Mouse (Mus musculus) urinary bladder, postnatal 36 days (tissue): ENCODE measurements at regions not wholly inside any gene's neighbourhood (a gene's known extent, or its start where the extent isn't known, plus 50 kb on each side); places are given as distances from the start of the nearest gene placed in this dataset.

Experiments
- DNase-seq, 2 experiments: peaks; one replicate each; pipeline ENCODE4 v3.0.0; 2022; ENCODE audit warnings: low spot score in 2 of 2, mixed read lengths in 1 of 2

DNA sequence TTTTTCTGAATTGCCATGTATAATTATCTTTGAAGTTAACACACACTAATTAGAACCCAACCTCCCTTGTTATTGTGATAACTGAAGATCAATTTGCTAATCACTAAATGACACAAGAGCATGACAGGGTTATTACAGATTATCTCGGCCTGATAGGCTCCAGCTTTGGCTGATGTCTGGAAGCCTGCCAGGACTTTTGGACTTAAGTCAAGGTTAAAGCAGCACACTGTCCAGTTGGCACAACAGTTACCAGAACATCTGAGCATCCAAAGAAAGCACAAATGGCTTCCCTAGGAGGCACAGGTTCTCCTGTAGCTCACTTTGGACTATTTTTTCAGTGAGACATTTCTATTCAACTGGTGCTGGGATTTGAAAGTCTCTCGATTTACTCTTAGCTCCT, 475.0 kb upstream of the A730009L09Rik start:
- no peak for DNase-seq

DNA sequence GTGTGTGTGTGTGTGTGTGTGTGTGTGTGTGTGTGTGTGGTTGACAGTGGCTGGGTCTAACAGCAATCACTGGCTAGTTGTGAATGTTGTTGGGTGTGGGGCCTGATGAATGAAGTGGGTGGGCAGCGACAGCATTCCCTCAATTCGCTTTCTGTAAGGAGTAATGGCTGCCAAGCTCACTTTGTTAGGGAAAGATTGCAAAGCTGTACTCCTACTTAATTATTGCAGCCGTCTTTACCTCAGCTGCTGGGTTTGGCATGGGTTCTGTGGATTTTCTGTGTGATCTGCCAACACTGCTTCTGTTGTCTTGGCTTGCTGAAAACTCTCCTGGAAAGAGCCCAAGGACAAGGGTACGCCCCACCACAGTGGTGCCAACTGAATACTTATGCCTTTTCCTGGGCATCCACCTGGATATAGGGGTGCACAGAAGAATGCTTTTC, 472.9 kb upstream of the A730009L09Rik start:
- peak in 1 of 2 experiments; percentile 2 for DNase-seq

DNA sequence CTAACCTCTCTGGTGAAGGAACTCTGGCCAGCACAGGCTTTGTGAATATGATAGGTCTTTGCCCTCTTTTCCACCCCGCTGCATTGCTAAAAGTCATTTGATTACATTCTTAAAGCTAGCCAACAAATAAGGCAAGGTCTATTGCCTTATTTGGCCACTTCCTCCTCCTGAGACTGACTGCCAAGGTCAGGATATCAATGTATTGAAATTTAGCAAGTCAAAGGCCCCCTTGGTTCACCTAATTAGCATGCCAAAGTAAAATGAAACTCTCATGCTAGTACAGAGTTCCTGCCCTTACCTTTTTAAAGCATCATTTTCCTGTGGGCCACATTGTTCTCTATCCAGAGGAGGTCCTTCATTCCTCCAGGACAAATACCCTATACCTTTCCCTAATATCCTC, 469.6 kb upstream of the A730009L09Rik start:
- DNase-seq: no peak
